24 mouse cellular contexts compared by ENCODE assay signal in genomic region chrX:106149460-106149859, GRCm38 (mm10). TPM values are rescaled to one million over a fixed set of nuclear protein-coding genes. Genes with fewer than 3 reads are reported as not detected.
DNase-seq lines count a peak whose midpoint lies in the region; ATAC-seq lines count a peak whose summit lies in the region.
"Had no signal": no experiment of that assay in that cellular context is flagged by ENCODE, and none has a peak within 500 bp of the region (broad histone marks: within the 10 kb centered on the region; RNA-seq: fewer than 3 reads in every experiment).

No protein-coding gene starts in this region.

- ATAC-seq in granulocyte monocyte progenitor cell, adult 5-6 weeks (replicated peaks; ENCODE audit: poor library complexity, severe bottlenecking), result peak; percentile 56
- ATAC-seq in forebrain, embryonic 14.5 days, result no peak
- ATAC-seq: forebrain, embryonic 13.5 days; midbrain, embryonic 16.5 days had no signal

- H3K27me3 ChIP-seq in forebrain, embryonic 14.5 days (replicated peaks; ENCODE audit: control insufficient read depth, insufficient read depth, low read length), result no peaks in the 10 kb centered on the region
- H3K27me3 ChIP-seq: embryonic facial prominence, embryonic 12.5 days; forebrain, embryonic 13.5 days; hindbrain, embryonic 12.5 days; liver, embryonic 13.5 days; lung, embryonic 15.5 days; neural tube, embryonic 15.5 days had no signal

- H3K4me2 ChIP-seq in forebrain, embryonic 14.5 days (ENCODE audit: low read length), result no peak overlapping the region
- H3K4me2 ChIP-seq: embryonic facial prominence, embryonic 12.5 days; forebrain, embryonic 13.5 days; hindbrain, embryonic 12.5 days; limb, embryonic 13.5 days; liver, embryonic 13.5 days; lung, embryonic 15.5 days; neural tube, embryonic 15.5 days had no signal

- no peak overlapping the region for H3K27ac ChIP-seq in forebrain, embryonic 14.5 days (ENCODE audit: low read depth, low read length)
- H3K27ac ChIP-seq: embryonic facial prominence, embryonic 12.5 days; forebrain, embryonic 13.5 days; heart, adult 2 months; hindbrain, embryonic 12.5 days; limb, embryonic 13.5 days; liver, embryonic 13.5 days; lung, embryonic 15.5 days; neural tube, embryonic 15.5 days had no signal

- H3K4me3 ChIP-seq in forebrain, embryonic 14.5 days (ENCODE audit: low read depth, low read length), result no peak overlapping the region
- H3K4me3 ChIP-seq: embryonic facial prominence, embryonic 12.5 days; forebrain, embryonic 13.5 days; heart, adult 2 months; hindbrain, embryonic 12.5 days; limb, embryonic 13.5 days; liver, embryonic 13.5 days; lung, embryonic 15.5 days; neural tube, embryonic 15.5 days had no signal

- H3K4me1 ChIP-seq in forebrain, embryonic 14.5 days (ENCODE audit: control insufficient read depth, insufficient read depth, low read length), result no peaks in the 10 kb centered on the region
- H3K4me1 ChIP-seq: embryonic facial prominence, embryonic 12.5 days; forebrain, embryonic 13.5 days; hindbrain, embryonic 12.5 days; limb, embryonic 13.5 days; lung, embryonic 15.5 days; neural tube, embryonic 15.5 days had no signal

- H3K9ac ChIP-seq in forebrain, embryonic 14.5 days (ENCODE audit: low read length), result no peak overlapping the region
- H3K9ac ChIP-seq: embryonic facial prominence, embryonic 12.5 days; forebrain, embryonic 13.5 days; hindbrain, embryonic 12.5 days; limb, embryonic 13.5 days; liver, embryonic 13.5 days; lung, embryonic 15.5 days; neural tube, embryonic 15.5 days had no signal

- H3K36me3 ChIP-seq in forebrain, embryonic 14.5 days (ENCODE audit: control insufficient read depth, insufficient read depth, low read length), result no peaks in the 10 kb centered on the region
- H3K36me3 ChIP-seq: embryonic facial prominence, embryonic 12.5 days; hindbrain, embryonic 12.5 days; limb, embryonic 13.5 days; liver, embryonic 13.5 days; lung, embryonic 15.5 days; neural tube, embryonic 15.5 days had no signal

- peak; percentile 50 for DNase-seq in lung, postnatal 36 days
- no peak for DNase-seq in lung, postnatal 10 days
- peak; percentile 72 for DNase-seq in NIH3T3 (ENCODE audit: low read depth)
- DNase-seq in forebrain, embryonic 14.5 days (ENCODE audit: low spot score), result no peak
- DNase-seq in ovary, postnatal 36 days (ENCODE audit: low spot score), result no peak
- no peak for DNase-seq in embryo, embryonic 11 days
- DNase-seq: adrenal gland, postnatal 36 days; cerebellum, adult 18-20 months; cerebellum, postnatal 14 days; gastrocnemius, postnatal 14 days; heart, adult 2 months; kidney, adult 18-20 months; layer of hippocampus, adult 9-11 months; liver, embryonic 13.5 days; right cerebral cortex, postnatal 14 days; thymus, postnatal 14 days had no signal

- 87% methylated on average over 3 of the region's 3 CpGs for WGBS in forebrain, embryonic 14.5 days

- H3K9me3 ChIP-seq in forebrain, embryonic 14.5 days (replicated peaks; ENCODE audit: control insufficient read depth, low read length), result no peaks in the 10 kb centered on the region
- H3K9me3 ChIP-seq: embryonic facial prominence, embryonic 12.5 days; forebrain, embryonic 13.5 days; hindbrain, embryonic 12.5 days; limb, embryonic 13.5 days; liver, embryonic 13.5 days; lung, embryonic 15.5 days; neural tube, embryonic 15.5 days had no signal

RNA-seq across cellular contexts. Expression of gene Tlr13, which starts 6.5 kb away (rescaled TPM):
- total RNA-seq in granulocyte monocyte progenitor cell, adult 5-6 weeks (2014; fragmentation: Nextera tagmentation), result 0.39 and 0.96 TPM in 2 replicates
- total RNA-seq in granulocyte monocyte progenitor cell, adult 5-6 weeks (2017), result 1.8 and 2.0 TPM in 2 replicates
- polyA plus RNA-seq in forebrain, embryonic 14.5 days (2014; fragmentation: Nextera tagmentation; extraction: Ambion mirVana), result 0.23 and 0.25 TPM in 2 replicates

RNA-seq across cellular contexts. Expression of gene Pgk1, which starts 37.4 kb away (rescaled TPM):
- 363 and 404 TPM in 2 replicates for total RNA-seq in granulocyte monocyte progenitor cell, adult 5-6 weeks (2014; fragmentation: Nextera tagmentation)
- 392 and 401 TPM in 2 replicates for total RNA-seq in granulocyte monocyte progenitor cell, adult 5-6 weeks (2017)
- polyA plus RNA-seq in forebrain, embryonic 14.5 days (2014; fragmentation: Nextera tagmentation; extraction: Ambion mirVana), result 281 and 325 TPM in 2 replicates

Comparison
In these comparisons a context has a peak if more than half of its experiments do, and no peak if none do; other contexts are left out.
1. DNase-seq: peak in lung, postnatal 36 days (single experiment) and NIH3T3 (single experiment); none in lung, postnatal 10 days (single experiment), forebrain, embryonic 14.5 days (single experiment), ovary, postnatal 36 days (single experiment) and embryo, embryonic 11 days (single experiment).